Mouse (Mus musculus) layer of hippocampus, postnatal 10 days (tissue): ENCODE results near the gene St3gal4. TPM values are rescaled to one million over a fixed set of nuclear protein-coding genes. Genes with fewer than 3 reads are reported as not detected.
"Not testable (repeated sequence)": the region's sequence is repeated elsewhere in the genome, so short reads cannot be mapped to it uniquely, and the experiment has no call there.

ENCODE experiments used
- DNase-seq, 2 experiments: peaks; one replicate each; pipeline ENCODE4 v3.0.0; 2021; ENCODE audit warnings: low spot score in 2 of 2
- long read RNA-seq: library from polyadenylated mRNA; stranded (forward); transcript quantifications from one replicate; pipeline ENCODE4 v2.0.0, GENCODE M21; 2023
- total RNA-seq, 2 experiments: library from RNA; stranded (reverse); gene quantifications; 2 replicates each; pipeline ENCODE4 v1.2.3; 2021

St3gal4 gene
- total RNA-seq = 10 to 100 TPM; 18.8 to 22.1 TPM
- long read RNA-seq, transcript St3gal4-201 (11 exons, 2,095 nt) = major isoform, 12 of 22 reads
- long read RNA-seq, partial matches to known transcripts = 1 of 22 reads
- long read RNA-seq, other reads (novel, unspliced or antisense) = 9 of 22 reads

GRCm38 (mm10) chr9:35119168-35119567 is at the start of gene St3gal4:
TSS of gene St3gal4 (minus strand) at chr9:35119268.
- DNase-seq = no peak

GRCm38 (mm10) chr9:35166798-35167635 is 47.9 kb upstream of the St3gal4 start:
- no peak for DNase-seq

GRCm38 (mm10) chr9:35166144-35166797 is 47.2 kb upstream of the St3gal4 start:
- no peak for DNase-seq

GRCm38 (mm10) chr9:35164142-35164874 is 45.2 kb upstream of the St3gal4 start:
- no peak for DNase-seq

GRCm38 (mm10) chr9:35163011-35163690 is 44.1 kb upstream of the St3gal4 start:
- DNase-seq = peak; percentile 61 to 62

- DNase-seq = no peak
Observed at GRCm38 (mm10) chr9:35161721-35162120, 42.7 kb upstream of the St3gal4 start.

- DNase-seq = no peak
Observed at GRCm38 (mm10) chr9:35160662-35161061, 41.6 kb upstream of the St3gal4 start.

- no peak for DNase-seq
Observed at GRCm38 (mm10) chr9:35158477-35158876, 39.4 kb upstream of the St3gal4 start.

- DNase-seq = no peak
Observed at GRCm38 (mm10) chr9:35156862-35157261, 37.8 kb upstream of the St3gal4 start.

GRCm38 (mm10) chr9:35156002-35156710 is 37.1 kb upstream of the St3gal4 start:
- DNase-seq = peak in 1 of 2 experiments; percentile 34

GRCm38 (mm10) chr9:35152923-35153322 is 33.9 kb upstream of the St3gal4 start:
- DNase-seq = no peak

- not testable (repeated sequence) for DNase-seq
Observed at GRCm38 (mm10) chr9:35148822-35149221, 29.8 kb upstream of the St3gal4 start.

- not testable (repeated sequence) for DNase-seq
Observed at GRCm38 (mm10) chr9:35147261-35147660, 28.2 kb upstream of the St3gal4 start.

GRCm38 (mm10) chr9:35145829-35146228 is 26.8 kb upstream of the St3gal4 start:
- DNase-seq = no peak

- no peak for DNase-seq
Observed at GRCm38 (mm10) chr9:35145118-35145517, 26.1 kb upstream of the St3gal4 start.

- DNase-seq = no peak
Observed at GRCm38 (mm10) chr9:35142221-35142620, 23.2 kb upstream of the St3gal4 start.

- DNase-seq = no peak
Observed at GRCm38 (mm10) chr9:35139231-35139744, 20.2 kb upstream of the St3gal4 start.

- no peak for DNase-seq
Observed at GRCm38 (mm10) chr9:35138029-35138428, 19.0 kb upstream of the St3gal4 start.

- no peak for DNase-seq
Observed at GRCm38 (mm10) chr9:35135575-35135974, 16.5 kb upstream of the St3gal4 start.
